Mouse (Mus musculus): ENCODE data around the gene Cnot10.

DNA sequence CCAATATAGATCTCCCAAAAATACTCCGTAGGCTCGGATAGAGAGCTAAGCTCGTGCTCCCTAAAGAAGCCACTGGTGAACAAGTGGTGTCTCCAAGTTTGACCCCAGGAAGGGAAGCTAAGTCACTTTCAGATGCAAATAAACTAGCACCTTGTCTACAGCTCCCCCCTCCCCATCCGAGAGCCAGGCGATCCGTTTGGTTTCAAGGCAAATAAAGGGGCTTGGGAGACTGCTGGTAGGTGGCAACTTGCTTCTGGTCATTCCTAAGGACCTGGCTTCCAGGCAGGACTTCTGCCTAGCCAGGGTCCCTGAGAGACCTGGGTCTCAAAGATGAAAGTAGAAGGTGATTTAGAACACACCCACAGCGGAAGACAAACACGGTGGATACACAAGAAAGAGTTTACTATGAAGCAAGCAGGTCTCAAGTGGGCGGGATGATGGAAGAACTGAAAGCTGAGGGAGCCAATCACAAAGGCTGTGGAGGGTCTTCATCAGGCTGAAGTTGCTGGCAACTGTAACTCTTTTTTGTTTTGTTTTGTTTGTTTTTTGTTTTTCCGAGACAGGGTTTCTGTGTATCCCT lies 83.6 kb downstream of the Cnot10 start:
- no peak for TF ChIP-seq CTCF (conservative IDR thresholded peaks at IDR 0.05; ENCODE audit: insufficient read depth, insufficient read length, low read depth, low read length)
- TF ChIP-seq POLR2A (IDR thresholded peaks at IDR 0.05; ENCODE audit: low read depth, low read length), result no peak

Data from kidney, adult 2 months (tissue).